In the genomic region with DNA sequence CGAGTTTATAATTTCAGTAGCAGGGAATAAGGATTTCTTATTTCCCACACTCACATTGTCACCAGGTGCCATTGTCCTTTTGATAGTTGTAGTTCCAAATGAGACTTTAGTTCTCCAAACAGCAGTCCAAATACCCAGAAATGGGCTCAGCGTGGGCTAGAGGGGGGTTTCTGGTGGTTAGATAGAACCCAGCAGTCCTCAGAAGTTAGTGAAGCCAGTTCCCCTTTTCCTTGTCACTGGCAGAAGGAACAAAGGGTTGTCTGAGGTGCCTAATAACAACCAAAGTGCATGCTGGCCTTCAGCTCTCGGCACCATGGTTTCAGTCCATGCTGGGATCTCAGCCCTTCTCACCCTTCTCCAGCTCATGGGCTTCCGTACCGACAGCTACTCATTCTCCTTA, we compare ENCODE assay signal across 16 mouse cellular contexts.
"Had no signal": no experiment of that assay in that cellular context is flagged by ENCODE, and none has a peak within 500 bp of the region (broad histone marks: within the 10 kb centered on the region; RNA-seq: fewer than 3 reads in every experiment).

No protein-coding gene starts in this region.

- H3K9me3 ChIP-seq: stomach, embryonic 15.5 days had no signal

- H3K9ac ChIP-seq: liver, embryonic 14.5 days; lung, embryonic 14.5 days; midbrain, embryonic 12.5 days; neural tube, embryonic 12.5 days; stomach, embryonic 15.5 days had no signal

- H3K27me3 ChIP-seq: midbrain, embryonic 12.5 days; neural tube, embryonic 12.5 days; stomach, embryonic 15.5 days had no signal

- H3K27ac ChIP-seq: liver, embryonic 14.5 days; midbrain, embryonic 10.5 days; midbrain, embryonic 12.5 days; neural tube, embryonic 12.5 days; stomach, embryonic 15.5 days; stomach, postnatal 0 days had no signal

- H3K4me1 ChIP-seq: midbrain, embryonic 10.5 days; midbrain, embryonic 12.5 days; neural tube, embryonic 12.5 days; stomach, embryonic 15.5 days had no signal

- H3K36me3 ChIP-seq: midbrain, embryonic 10.5 days; midbrain, embryonic 12.5 days; neural tube, embryonic 12.5 days; stomach, embryonic 15.5 days had no signal

- H3K4me3 ChIP-seq: midbrain, embryonic 10.5 days; midbrain, embryonic 12.5 days; neural tube, embryonic 12.5 days; stomach, embryonic 15.5 days had no signal

- ATAC-seq: lung, postnatal 0 days; midbrain, embryonic 16.5 days had no signal

- DNase-seq: lung, adult 18-20 months; lung, embryonic 14.5 days; lung, postnatal 14 days; midbrain, embryonic 14.5 days; right cerebral cortex, postnatal 14 days; thymus, adult 2 months; thymus, postnatal 25 days; thymus, postnatal 4 days had no signal
